Mouse (Mus musculus): ENCODE results near the gene Exd1.
"Not testable (repeated sequence)": the region's sequence is repeated elsewhere in the genome, so short reads cannot be mapped to it uniquely, and the experiment has no call there.

The Exd1 gene

GRCm38 (mm10) chr2:119538802-119539201, 8.6 kb downstream of the Exd1 start:
- DNase-seq: no peak

GRCm38 (mm10) chr2:119525422-119525821, 22.0 kb downstream of the Exd1 start:
- no peak for DNase-seq

- DNase-seq: no peak
Observed at GRCm38 (mm10) chr2:119523836-119524235, 23.6 kb downstream of the Exd1 start.

GRCm38 (mm10) chr2:119520550-119520949, 26.9 kb downstream of the Exd1 start:
- DNase-seq: peak; percentile 4 to 5

- no peak for DNase-seq
Observed at GRCm38 (mm10) chr2:119516811-119517210, 30.6 kb downstream of the Exd1 start.

- no peak for DNase-seq
Observed at GRCm38 (mm10) chr2:119514026-119514522, 33.4 kb downstream of the Exd1 start.

- no peak for DNase-seq
Observed at GRCm38 (mm10) chr2:119512292-119512691, 35.1 kb downstream of the Exd1 start.

GRCm38 (mm10) chr2:119510856-119511255, 36.6 kb downstream of the Exd1 start:
- no peak for DNase-seq

- not testable (repeated sequence) for DNase-seq
Observed at GRCm38 (mm10) chr2:119508518-119508917, 38.9 kb downstream of the Exd1 start.

GRCm38 (mm10) chr2:119507108-119507507, 40.3 kb downstream of the Exd1 start:
- DNase-seq: no peak

GRCm38 (mm10) chr2:119500965-119501652, 46.3 kb downstream of the Exd1 start:
- DNase-seq: no peak

GRCm38 (mm10) chr2:119498859-119499258, 48.6 kb downstream of the Exd1 start:
- DNase-seq: no peak

GRCm38 (mm10) chr2:119496082-119496481, 51.3 kb downstream of the Exd1 start:
- DNase-seq: no peak

GRCm38 (mm10) chr2:119491953-119492352, 55.5 kb downstream of the Exd1 start:
- DNase-seq: no peak

- DNase-seq: no peak
Observed at GRCm38 (mm10) chr2:119486488-119486887, 60.9 kb downstream of the Exd1 start.

GRCm38 (mm10) chr2:119482307-119482706, 65.1 kb downstream of the Exd1 start:
- DNase-seq: no peak

GRCm38 (mm10) chr2:119478397-119478749, 69.1 kb downstream of the Exd1 start:
- no peak for DNase-seq

GRCm38 (mm10) chr2:119477571-119478396, 69.6 kb downstream of the Exd1 start, which contains the start of gene Ino80:
Ino80 (minus strand) TSS chr2:119477687.
- DNase-seq: peak; percentile 99 to 100

- peak; percentile 79 to 81 for DNase-seq
Observed at GRCm38 (mm10) chr2:119476621-119477391, 70.6 kb downstream of the Exd1 start.

GRCm38 (mm10) chr2:119476166-119476565, 71.3 kb downstream of the Exd1 start:
- DNase-seq: no peak

Data from cerebellum, postnatal 25 days (tissue).